Mouse (Mus musculus) stomach, adult 2 months (tissue): ENCODE results near the gene Kdm1b. TPM values are rescaled to one million over a fixed set of nuclear protein-coding genes. Genes with fewer than 3 reads are reported as not detected.

ENCODE experiments used
- polyA plus RNA-seq: library from polyadenylated mRNA; depleted of rRNA; stranded (reverse); fragments of >200 nt; gene quantifications from 2 replicates; pipeline ENCODE4 v1.2.3, GENCODE M21; 2012; rRNA removed

Kdm1b gene
- 6.1 and 6.4 TPM in 2 replicates for polyA plus RNA-seq

DNA sequence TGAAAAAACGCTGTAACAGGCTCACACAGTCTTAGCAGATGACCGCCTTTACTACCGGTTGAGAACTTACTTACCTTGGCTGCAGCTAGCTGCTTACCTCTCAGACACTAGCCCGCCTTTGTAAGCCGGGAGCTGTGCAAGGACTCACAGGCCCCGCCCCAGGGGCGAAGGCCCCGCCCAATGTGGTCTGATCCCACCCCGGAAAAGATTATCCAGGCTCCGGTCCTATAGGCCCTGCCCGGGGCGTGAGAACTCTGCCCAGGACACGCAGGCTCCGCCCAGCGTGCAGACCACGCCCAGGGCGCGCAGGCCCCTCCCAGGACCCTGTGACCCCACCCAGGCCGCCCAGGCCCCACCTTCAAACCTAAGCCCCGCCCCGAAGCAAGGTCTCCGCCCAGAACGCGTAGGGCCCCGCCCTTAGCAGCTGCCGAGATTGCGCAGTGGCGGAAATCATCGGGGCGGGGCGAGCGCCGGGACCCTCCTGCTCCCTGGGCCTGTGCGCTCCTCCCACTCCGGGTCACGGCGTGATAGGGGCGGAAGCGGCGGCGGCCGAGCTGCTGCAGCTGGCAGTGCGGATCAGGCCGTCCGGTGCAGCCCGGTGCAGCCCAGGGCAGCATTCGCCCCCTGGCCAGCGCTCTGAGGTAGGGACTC lies at the start of gene Kdm1b:
Kdm1b (plus strand) TSS at position 470 of the 651 bp plus-strand sequence.

DNA sequence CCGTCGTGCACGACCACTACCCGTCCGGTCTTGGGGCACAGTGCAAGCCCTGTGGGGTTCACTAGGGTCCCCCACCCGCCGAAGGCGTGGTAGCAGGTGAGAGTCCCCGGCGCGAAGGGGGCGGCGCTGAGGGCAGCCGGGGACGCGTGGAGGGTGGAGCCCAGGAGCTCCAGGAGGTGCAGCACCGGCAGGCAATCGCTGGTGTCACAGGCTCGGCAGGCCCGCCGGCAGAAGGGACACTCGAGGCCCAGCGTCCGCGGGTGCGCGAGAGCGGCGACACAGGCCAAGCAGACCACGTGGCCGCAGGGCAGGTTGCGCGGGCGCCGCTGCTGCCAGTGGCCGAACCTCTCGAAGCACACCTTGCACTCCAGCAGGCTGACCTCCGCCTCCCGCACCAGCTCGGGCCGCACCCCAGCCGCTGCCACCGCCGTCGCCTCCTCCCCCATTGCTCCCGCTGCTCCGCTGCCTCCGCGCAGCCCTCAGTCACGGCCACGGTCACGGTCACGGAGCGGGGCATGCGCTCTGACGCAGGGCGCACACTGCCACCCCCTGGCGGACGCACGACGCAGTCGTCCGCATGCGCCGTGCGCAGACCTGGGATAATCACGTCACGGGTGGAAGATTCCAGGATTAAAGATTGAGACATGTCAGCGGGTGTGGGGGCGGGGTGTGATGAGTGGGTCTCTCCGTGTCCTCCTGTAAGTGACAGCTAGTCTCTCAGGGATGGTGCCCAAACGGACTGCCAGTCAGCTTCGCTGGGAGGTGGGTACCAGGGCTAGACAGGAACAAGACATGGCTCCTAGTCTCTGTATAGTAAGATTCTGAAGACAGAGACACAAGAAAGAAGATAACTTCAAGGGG lies 28.7 kb upstream of the Kdm1b start, which contains the start of gene Nhlrc1:
Nhlrc1 (minus strand) TSS at position 517 of the 861 bp plus-strand sequence.

GRCm38 (mm10) chr13:47044617-47044947 lies 1.3 kb downstream of the Kdm1b start, which contains the start of gene Tpmt:
TSS of gene Tpmt (minus strand) at chr13:47044737.

GRCm38 (mm10) chr13:47105711-47106579 lies 62.6 kb downstream of the Kdm1b start, which contains the start of gene Dek:
TSS of gene Dek (minus strand) at chr13:47106201.

DNA sequence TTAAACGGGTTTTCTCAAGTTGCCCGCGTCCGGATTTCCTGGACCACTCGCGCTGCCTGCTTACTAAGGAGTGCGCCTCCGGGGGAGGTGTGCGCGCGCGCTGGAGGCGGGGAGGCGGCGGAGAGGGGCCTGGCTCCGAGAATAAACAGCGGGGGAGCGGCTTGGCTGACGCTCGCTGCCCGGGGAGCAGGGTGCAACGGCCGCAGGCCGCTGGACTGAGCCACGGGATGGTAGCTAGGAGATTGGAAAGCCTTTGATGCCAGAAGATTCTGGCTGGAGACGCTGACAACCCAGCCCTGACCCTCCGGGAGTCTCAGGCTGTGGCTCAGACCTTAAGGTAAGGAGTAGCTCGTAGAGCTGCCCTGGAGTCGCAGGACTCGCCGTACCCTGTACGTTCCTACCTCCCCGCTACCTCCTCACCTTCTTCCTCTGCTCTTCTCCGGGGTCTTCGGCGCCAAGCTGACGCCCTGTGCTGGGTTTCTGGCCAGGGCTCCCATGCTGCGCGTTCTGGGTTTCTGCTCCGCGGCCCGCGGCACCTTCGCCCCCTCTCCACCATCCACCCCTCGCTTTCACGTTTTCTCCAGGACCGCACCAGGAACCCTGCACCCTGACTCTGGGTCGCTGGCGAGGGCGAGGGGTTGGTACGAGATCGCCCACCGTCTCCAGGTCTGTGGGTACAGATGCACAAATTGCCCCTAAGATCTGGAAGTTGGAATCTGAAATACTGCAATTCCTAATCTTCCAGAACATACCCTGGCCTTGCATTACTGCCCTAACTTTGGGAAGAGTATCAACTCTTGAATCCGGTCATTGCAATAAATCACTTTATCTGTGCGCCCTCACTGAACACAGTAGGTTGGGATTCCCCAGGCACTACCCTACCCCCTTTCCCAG lies 79.5 kb downstream of the Kdm1b start, which contains the start of gene Rnf144b:
Rnf144b (plus strand) TSS at position 120 of the 894 bp plus-strand sequence.

Other genes with a start within 250 kb of the Kdm1b start
- 10.2 and 11.2 TPM in 2 replicates for gene Kif13a, start 113.6 kb upstream of the Kdm1b start, polyA plus RNA-seq
- gene Nhlrc1, start 28.6 kb upstream of the Kdm1b start, polyA plus RNA-seq, result 1.9 and 5.4 TPM in 2 replicates
- gene Tpmt, start 1.2 kb downstream of the Kdm1b start, polyA plus RNA-seq, result 2.1 and 2.7 TPM in 2 replicates
- 13.0 and 15.0 TPM in 2 replicates for gene Dek, start 62.7 kb downstream of the Kdm1b start, polyA plus RNA-seq
- gene Rnf144b, start 79.2 kb downstream of the Kdm1b start, polyA plus RNA-seq, result 2.8 and 3.2 TPM in 2 replicates